Mouse (Mus musculus): ENCODE measurements at regions not wholly inside any gene's neighbourhood (a gene's known extent, or its start where the extent isn't known, plus 50 kb on each side); places are given as distances from the start of the nearest gene placed in this dataset.

GRCm38 (mm10) chr14:71228894-71229446 lies 629.3 kb upstream of the Fam160b2 start:
- 68% methylated on average over 8 of the region's 8 CpGs for WGBS
- H3K27me3 ChIP-seq (replicated peaks) = no peaks in the 10 kb centered on the region
- no peak overlapping the region for H3K27ac ChIP-seq
- H3K9ac ChIP-seq = no peak overlapping the region
- no peak for ATAC-seq (replicated peaks)
- H3K36me3 ChIP-seq (replicated peaks) = no peaks in the 10 kb centered on the region
- H3K4me3 ChIP-seq = no peak overlapping the region
- no peaks in the 10 kb centered on the region for H3K9me3 ChIP-seq
- H3K4me2 ChIP-seq = no peak overlapping the region
- H3K4me1 ChIP-seq = no peaks in the 10 kb centered on the region

- Histone ChIP-seq H3K4me3 (no peak overlapping the region), H3K27ac (no peak overlapping the region), H3K27me3 (replicated peaks) (no peaks in the 10 kb centered on the region), H3K4me2 (no peak overlapping the region), H3K9ac (no peak overlapping the region), H3K9me3 (no peaks in the 10 kb centered on the region; the same call in 1 of the 2 replicates), H3K4me1 (no peaks in the 10 kb centered on the region), H3K36me3 (replicated peaks) (no peaks in the 10 kb centered on the region)
- ATAC-seq (replicated peaks) = no peak
- WGBS = 87% methylated on average over 1 of the region's 1 CpGs
Measured at GRCm38 (mm10) chr14:71217041-71217440, 617.4 kb upstream of the Fam160b2 start.

- no peak for ATAC-seq (replicated peaks)
- no peak overlapping the region for H3K4me2 ChIP-seq
- H3K27ac ChIP-seq = no peak overlapping the region
- H3K9ac ChIP-seq = no peak overlapping the region
- H3K27me3 ChIP-seq (replicated peaks) = no peaks in the 10 kb centered on the region
- no peak overlapping the region for H3K4me3 ChIP-seq
- H3K4me1 ChIP-seq = no peaks in the 10 kb centered on the region
- H3K36me3 ChIP-seq (replicated peaks) = no peaks in the 10 kb centered on the region
- 93% methylated on average over 3 of the region's 3 CpGs for WGBS
- no peaks in the 10 kb centered on the region for H3K9me3 ChIP-seq
Measured at GRCm38 (mm10) chr14:71211359-71211978, 611.8 kb upstream of the Fam160b2 start.

DNA sequence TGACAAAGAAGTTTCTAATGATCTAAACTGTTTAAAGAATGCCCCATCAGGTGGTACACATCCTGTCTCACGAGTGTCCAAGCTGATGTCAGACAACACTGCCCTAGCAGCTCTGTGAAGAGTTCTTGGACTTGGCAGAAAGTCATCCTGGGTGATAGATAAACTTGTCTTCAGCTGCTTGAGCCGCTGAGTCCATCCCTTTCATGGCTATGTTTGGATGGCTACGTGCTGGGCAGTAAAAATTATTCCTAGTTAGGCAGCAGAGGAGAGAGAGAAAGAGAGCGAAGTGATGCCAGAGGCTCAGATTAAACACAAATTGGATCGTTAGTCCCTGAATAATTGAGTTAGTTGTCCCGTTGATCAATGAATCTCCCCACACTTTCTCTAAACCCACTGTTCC lies 603.8 kb upstream of the Fam160b2 start:
- H3K9me3 ChIP-seq = no peaks in the 10 kb centered on the region
- 0 out of 2 replicates have a peak, but pooled peaks cover 2% of the 10 kb centered on the region for H3K4me1 ChIP-seq
- WGBS = 71% methylated on average over 6 of the region's 6 CpGs
- H3K27me3 ChIP-seq (replicated peaks) = no peaks in the 10 kb centered on the region
- H3K4me3 ChIP-seq = no peak overlapping the region
- H3K4me2 ChIP-seq = no peak overlapping the region
- no peak overlapping the region for H3K9ac ChIP-seq
- H3K27ac ChIP-seq = no peak overlapping the region
- H3K36me3 ChIP-seq (replicated peaks) = no peaks in the 10 kb centered on the region
- no peak for ATAC-seq (replicated peaks)

DNA sequence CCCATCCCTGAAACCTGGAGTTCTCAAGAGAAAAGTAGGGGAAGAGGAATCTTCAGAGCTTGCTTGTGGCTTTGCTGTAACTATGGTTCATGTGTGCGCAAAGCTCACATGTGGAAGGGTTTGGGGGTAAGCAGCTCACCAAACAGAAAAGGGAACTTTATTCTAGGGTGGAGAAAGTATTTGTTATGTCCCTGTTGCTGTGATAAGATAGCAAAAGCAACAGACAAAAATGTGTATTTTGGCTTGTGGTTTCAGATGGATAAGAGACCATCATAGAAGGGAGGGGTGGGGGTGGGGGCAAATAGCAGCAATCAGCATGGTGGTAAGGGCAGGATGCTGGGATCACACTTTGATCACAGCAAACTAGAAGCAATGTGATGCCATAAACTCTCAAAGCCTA lies 601.3 kb upstream of the Fam160b2 start:
- Histone ChIP-seq H3K9me3 (no peaks in the 10 kb centered on the region), H3K27me3 (replicated peaks) (no peaks in the 10 kb centered on the region), H3K36me3 (replicated peaks) (no peaks in the 10 kb centered on the region), H3K4me3 (no peak overlapping the region), H3K27ac (no peak overlapping the region), H3K9ac (no peak overlapping the region), H3K4me2 (no peak overlapping the region), H3K4me1 (0 out of 2 replicates have a peak, but pooled peaks cover 2% of the 10 kb centered on the region)
- ATAC-seq (replicated peaks) = no peak
- 100% methylated on average over 1 of the region's 1 CpGs for WGBS

- H3K9ac ChIP-seq = no peak overlapping the region
- H3K4me1 ChIP-seq = 0 out of 2 replicates have a peak, but pooled peaks cover 2% of the 10 kb centered on the region
- no peak overlapping the region for H3K4me3 ChIP-seq
- H3K4me2 ChIP-seq = no peak overlapping the region
- no peaks in the 10 kb centered on the region for H3K9me3 ChIP-seq
- no peaks in the 10 kb centered on the region for H3K27me3 ChIP-seq (replicated peaks)
- WGBS = 64% methylated on average over 9 of the region's 9 CpGs
- H3K36me3 ChIP-seq (replicated peaks) = no peaks in the 10 kb centered on the region
- no peak overlapping the region for H3K27ac ChIP-seq
- ATAC-seq (replicated peaks) = no peak
Measured at GRCm38 (mm10) chr14:71199178-71199879, 599.7 kb upstream of the Fam160b2 start.

GRCm38 (mm10) chr14:71194219-71194618 lies 594.6 kb upstream of the Fam160b2 start:
- Histone ChIP-seq H3K4me1 (no peaks in the 10 kb centered on the region), H3K9me3 (no peaks in the 10 kb centered on the region), H3K4me3 (no peak overlapping the region), H3K27me3 (replicated peaks) (no peaks in the 10 kb centered on the region), H3K36me3 (replicated peaks) (no peaks in the 10 kb centered on the region), H3K9ac (no peak overlapping the region), H3K27ac (no peak overlapping the region), H3K4me2 (no peak overlapping the region)
- 95% methylated on average over 2 of the region's 2 CpGs for WGBS
- ATAC-seq (replicated peaks) = no peak

DNA sequence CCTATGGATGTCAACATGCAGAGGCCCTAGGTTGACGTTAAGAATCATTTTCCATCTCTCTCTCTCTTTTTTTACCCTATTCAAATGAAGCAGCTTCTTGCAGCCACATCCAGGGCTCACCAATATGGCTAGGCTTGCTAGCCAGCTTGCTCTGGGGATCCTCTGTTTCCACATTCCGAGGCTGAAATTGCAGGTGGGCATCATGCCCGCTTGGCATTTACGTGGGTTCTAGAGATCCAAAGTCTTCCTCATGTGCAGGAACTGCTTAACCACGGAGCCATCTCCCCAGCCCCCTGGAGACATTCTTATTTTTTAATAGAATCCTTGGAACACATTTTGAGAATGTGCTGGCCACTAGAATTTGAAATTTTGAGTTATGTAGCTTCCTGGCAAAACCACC lies 592.9 kb upstream of the Fam160b2 start:
- ATAC-seq (replicated peaks) = no peak
- H3K9me3 ChIP-seq = no peaks in the 10 kb centered on the region
- 89% methylated on average over 5 of the region's 5 CpGs for WGBS
- no peaks in the 10 kb centered on the region for H3K36me3 ChIP-seq (replicated peaks)
- no peaks in the 10 kb centered on the region for H3K27me3 ChIP-seq (replicated peaks)
- H3K4me2 ChIP-seq = no peak overlapping the region
- no peak overlapping the region for H3K27ac ChIP-seq
- H3K9ac ChIP-seq = no peak overlapping the region
- H3K4me3 ChIP-seq = no peak overlapping the region
- H3K4me1 ChIP-seq = no peaks in the 10 kb centered on the region

DNA sequence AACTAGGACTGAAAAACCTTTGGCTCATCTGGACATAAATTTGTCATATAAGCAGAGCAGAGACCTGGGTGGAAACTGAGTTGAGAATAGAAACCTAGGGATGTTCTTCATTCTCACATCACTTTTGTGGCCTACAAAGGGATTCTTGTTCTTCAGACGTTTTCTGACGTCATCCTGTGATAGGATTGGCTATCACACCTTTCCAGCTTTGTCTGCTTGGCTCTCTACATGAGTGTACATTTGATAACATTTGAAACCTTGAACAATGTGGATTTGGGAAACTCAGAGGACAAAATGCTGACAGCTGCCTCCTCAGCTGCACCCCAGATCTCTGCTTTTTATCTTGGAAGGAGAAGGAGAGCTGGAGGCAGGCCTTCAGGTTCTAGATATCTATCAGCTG lies 589.7 kb upstream of the Fam160b2 start:
- Histone ChIP-seq H3K27me3 (replicated peaks) (no peaks in the 10 kb centered on the region), H3K4me1 (no peaks in the 10 kb centered on the region), H3K9ac (no peak overlapping the region), H3K9me3 (no peaks in the 10 kb centered on the region), H3K4me3 (no peak overlapping the region), H3K36me3 (replicated peaks) (no peaks in the 10 kb centered on the region), H3K4me2 (no peak overlapping the region), H3K27ac (no peak overlapping the region)
- 73% methylated on average over 2 of the region's 2 CpGs for WGBS
- no peak for ATAC-seq (replicated peaks)

DNA sequence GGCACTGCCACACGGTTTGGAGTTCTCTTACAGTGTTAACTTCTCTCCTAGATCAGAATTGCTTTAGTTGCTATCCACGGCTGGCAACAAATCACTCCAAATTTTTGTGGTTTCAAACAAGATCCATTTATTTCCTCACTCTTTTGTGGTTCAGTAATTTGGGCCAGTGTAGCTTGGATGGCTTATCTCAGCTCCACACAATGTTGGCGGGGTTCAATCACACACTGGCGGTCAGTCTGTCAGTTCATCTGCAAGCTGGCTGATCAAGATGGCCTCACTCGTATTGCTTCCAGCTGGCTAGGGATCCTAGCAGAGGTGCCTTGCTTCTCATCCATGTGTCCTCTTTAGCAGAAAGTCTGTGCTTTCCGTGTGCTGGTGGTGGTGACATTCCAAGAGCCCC lies 577.7 kb upstream of the Fam160b2 start:
- Histone ChIP-seq H3K36me3 (replicated peaks) (no peaks in the 10 kb centered on the region), H3K4me2 (no peak overlapping the region), H3K4me1 (no peaks in the 10 kb centered on the region), H3K9ac (no peak overlapping the region), H3K27ac (no peak overlapping the region), H3K4me3 (no peak overlapping the region), H3K9me3 (no peaks in the 10 kb centered on the region), H3K27me3 (replicated peaks) (no peaks in the 10 kb centered on the region)
- no peak for ATAC-seq (replicated peaks)
- 85% methylated on average over 6 of the region's 6 CpGs for WGBS

DNA sequence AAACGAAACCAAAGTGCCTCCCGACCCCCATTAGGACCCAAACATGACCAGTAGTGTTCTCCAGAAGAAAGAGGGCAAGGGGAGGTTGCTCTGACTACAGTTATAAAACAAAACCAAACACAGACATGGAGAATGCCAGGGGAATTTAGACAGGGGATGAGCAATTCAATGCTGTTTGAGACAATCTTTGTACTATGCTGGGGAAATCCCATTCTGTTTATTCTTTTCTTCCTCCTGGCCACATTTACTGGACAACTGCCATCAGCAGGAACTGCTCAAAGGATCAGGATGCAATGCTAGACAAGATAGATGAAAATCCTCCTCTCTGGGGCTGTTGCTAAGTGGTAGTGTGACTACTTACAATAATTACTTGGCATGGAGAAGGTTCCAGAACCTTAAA lies 574.5 kb upstream of the Fam160b2 start:
- ATAC-seq (replicated peaks) = no peak
- no peaks in the 10 kb centered on the region for H3K36me3 ChIP-seq (replicated peaks)
- no peak overlapping the region for H3K4me2 ChIP-seq
- no peak overlapping the region for H3K27ac ChIP-seq
- no peaks in the 10 kb centered on the region for H3K4me1 ChIP-seq
- no peaks in the 10 kb centered on the region for H3K27me3 ChIP-seq (replicated peaks)
- no peaks in the 10 kb centered on the region for H3K9me3 ChIP-seq
- no peak overlapping the region for H3K9ac ChIP-seq
- WGBS = 84% methylated on average over 2 of the region's 2 CpGs
- H3K4me3 ChIP-seq = no peak overlapping the region

- H3K36me3 ChIP-seq (replicated peaks) = no peaks in the 10 kb centered on the region
- no peaks in the 10 kb centered on the region for H3K4me1 ChIP-seq
- H3K27ac ChIP-seq = no peak overlapping the region
- H3K4me2 ChIP-seq = no peak overlapping the region
- H3K4me3 ChIP-seq = no peak overlapping the region
- no peak overlapping the region for H3K9ac ChIP-seq
- H3K9me3 ChIP-seq = no peaks in the 10 kb centered on the region
- H3K27me3 ChIP-seq (replicated peaks) = no peaks in the 10 kb centered on the region
- 85% methylated on average over 2 of the region's 2 CpGs for WGBS
- no peak for ATAC-seq (replicated peaks)
Measured at GRCm38 (mm10) chr14:71159556-71159955, 559.9 kb upstream of the Fam160b2 start.

- H3K4me3 ChIP-seq = no peak overlapping the region
- H3K4me1 ChIP-seq = no peaks in the 10 kb centered on the region
- no peaks in the 10 kb centered on the region for H3K36me3 ChIP-seq (replicated peaks)
- no peak overlapping the region for H3K27ac ChIP-seq
- H3K9ac ChIP-seq = no peak overlapping the region
- no peak for ATAC-seq (replicated peaks)
- H3K27me3 ChIP-seq (replicated peaks) = no peaks in the 10 kb centered on the region
- WGBS = 94% methylated on average over 1 of the region's 1 CpGs
- no peak overlapping the region for H3K4me2 ChIP-seq
- no peaks in the 10 kb centered on the region for H3K9me3 ChIP-seq
Measured at GRCm38 (mm10) chr14:71142465-71142864, 542.8 kb upstream of the Fam160b2 start.
